ENCODE assay signal across 7 mouse cellular contexts in the genomic region with DNA sequence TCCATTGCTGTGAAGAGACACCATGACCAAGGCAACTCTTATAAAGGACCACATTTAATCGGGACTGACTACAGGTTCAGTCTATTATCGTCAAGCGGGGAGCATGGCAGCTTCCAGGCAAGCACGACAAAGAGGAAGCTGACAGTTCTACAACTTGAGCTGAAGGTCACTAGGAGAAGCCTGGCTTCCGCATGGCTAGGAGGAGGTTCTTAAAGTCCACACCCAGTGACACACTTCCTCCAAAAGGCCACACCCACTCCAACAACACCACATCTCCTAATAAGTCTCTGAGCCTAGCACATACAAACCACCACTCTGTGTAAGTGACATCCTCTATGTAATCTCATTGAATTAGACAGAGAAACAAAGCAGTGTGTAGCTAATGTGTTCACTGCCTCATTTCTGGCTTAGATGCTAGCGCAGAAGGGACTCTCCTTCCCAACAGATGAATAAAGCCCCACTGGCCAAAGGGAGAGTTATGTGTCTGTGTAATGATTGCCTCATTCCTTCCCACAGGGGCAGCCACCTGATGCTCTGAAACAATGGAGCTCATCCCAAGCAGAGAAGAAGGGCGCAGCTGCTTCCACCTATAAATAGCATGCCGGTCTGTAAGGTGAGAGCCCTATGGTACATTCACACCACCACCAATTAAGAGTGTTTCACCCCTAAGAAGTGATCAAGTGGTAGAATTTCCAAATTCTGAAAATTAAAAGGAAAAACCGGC. TPM values are rescaled to one million over a fixed set of nuclear protein-coding genes. Genes with fewer than 3 reads are reported as not detected.
A peak's percentile ranks its signal among the peaks of the same experiment; 100 is the strongest.
DNase-seq lines count a peak whose midpoint lies in the region; ATAC-seq and TF ChIP-seq lines count a peak whose summit lies in the region.

No protein-coding gene starts in this region.

- peak; percentile 90 for DNase-seq in CD4-positive helper T cell, adult 2 months (ENCODE audit: low read depth, low spot score)
- DNase-seq in MEL (ENCODE audit: low read depth, low spot score), result peak; percentile 96
- peak; percentile 33 for DNase-seq in heart, postnatal 4 days
- DNase-seq in embryo, embryonic 9.5 days (ENCODE audit: extremely low spot score), result no peak
- DNase-seq in cerebellum, adult 11-12 months, result no peak

- peak; percentile 96 for ATAC-seq in monocyte, adult 5-6 weeks (replicated peaks; ENCODE audit: insufficient number of reproducible peaks, low FRiP score, low TSS enrichment, poor library complexity, severe bottlenecking)
- ATAC-seq in cerebellum, adult (ENCODE audit: insufficient number of reproducible peaks, low FRiP score, low TSS enrichment), result no peak

- TF ChIP-seq CTCF in MEL (IDR thresholded peaks at IDR 0.05 in 2 of 3, conservative IDR thresholded peaks at IDR 0.05 in 1 of 3; ENCODE audit: control insufficient read depth in 1 of 3, insufficient read depth in 1 of 3, low read depth in 2 of 3, low read length in 3 of 3, poor library complexity in 1 of 3, severe bottlenecking in 1 of 3), result no peak

- peak in 1 of 2 experiments; percentile 83; a peak in 2 of 4 replicates for TF ChIP-seq POLR2A in MEL (IDR thresholded peaks at IDR 0.05; ENCODE audit: control insufficient read depth in 1 of 2, insufficient read depth in 1 of 2, low read depth in 1 of 2, low read length in 2 of 2, poor library complexity in 1 of 2)

- TF ChIP-seq RAD21 in MEL (IDR thresholded peaks at IDR 0.05; ENCODE audit: low read depth, low read length), result no peak

- H3K9ac ChIP-seq in MEL (ENCODE audit: control insufficient read depth, low read depth, low read length, poor library complexity, severe bottlenecking), result peak overlapping the region; percentile 67

- H3K9me3 ChIP-seq in MEL (replicated peaks; ENCODE audit: insufficient read depth, low read length), result no peaks in the 10 kb centered on the region

- H3K36me3 ChIP-seq in MEL (ENCODE audit: control insufficient read depth in 1 of 2, insufficient read depth in 2 of 2, low read length in 2 of 2), result peaks cover 0 to 36% of the 10 kb centered on the region in 2 experiments; a peak in 2 of 4 replicates

- peaks cover 22 to 31% of the 10 kb centered on the region in 2 experiments for H3K4me1 ChIP-seq in MEL (ENCODE audit: control insufficient read depth in 1 of 2, insufficient read depth in 2 of 2, low read length in 2 of 2)

- H3K4me3 ChIP-seq in MEL (ENCODE audit: control insufficient read depth in 1 of 2, insufficient read depth in 1 of 2, low read depth in 2 of 2, low read length in 2 of 2), result peak overlapping the region; percentile 21 to 41

- peak overlapping the region; percentile 89 for H3K27ac ChIP-seq in MEL (ENCODE audit: control insufficient read depth, low read depth, low read length)

- no peaks in the 10 kb centered on the region for H3K27me3 ChIP-seq in MEL (ENCODE audit: control insufficient read depth in 1 of 2, insufficient read depth in 2 of 2, low read length in 2 of 2)

- peak; percentile 33 to 45; a peak in 2 of 4 replicates for TF ChIP-seq EP300 in MEL (IDR thresholded peaks at IDR 0.05; ENCODE audit: low read depth in 1 of 2, low read length in 2 of 2)

- peaks cover 2% of the 10 kb centered on the region; the same call in 1 of the 2 replicates for H3K79me2 ChIP-seq in MEL (ENCODE audit: control insufficient read depth, insufficient read depth, low read length, poor library complexity)

TF ChIP-seq in MEL, 35 proteins besides CTCF, POLR2A, EP300 and RAD21:
- no peak for TF ChIP-seq ZNF384 (IDR thresholded peaks at IDR 0.05; ENCODE audit: low read depth, low read length)
- no peak for TF ChIP-seq JUND (IDR thresholded peaks at IDR 0.05; ENCODE audit: low read depth, low read length)
- TF ChIP-seq MAX (IDR thresholded peaks at IDR 0.05; ENCODE audit: low read length), result peak; percentile 77
- TF ChIP-seq NRF1 (IDR thresholded peaks at IDR 0.05; ENCODE audit: insufficient read depth, low read depth, low read length, poor library complexity, severe bottlenecking), result no peak
- no peak for TF ChIP-seq SMC3 (IDR thresholded peaks at IDR 0.05; ENCODE audit: low read depth, low read length)
- TF ChIP-seq TAL1 (IDR thresholded peaks at IDR 0.05; ENCODE audit: low read length), result no peak
- TF ChIP-seq ETS1 (IDR thresholded peaks at IDR 0.05; ENCODE audit: low read depth, low read length), result peak; percentile 52; the same call in 1 of the 2 replicates
- peak; percentile 39; the same call in 1 of the 2 replicates for TF ChIP-seq POLR2AphosphoS2 (IDR thresholded peaks at IDR 0.05; ENCODE audit: low read length)
- peak; percentile 67 for TF ChIP-seq NELFE (IDR thresholded peaks at IDR 0.05; ENCODE audit: low read depth, low read length)
- no peak for TF ChIP-seq CHD2 (IDR thresholded peaks at IDR 0.05; ENCODE audit: low read length)
- TF ChIP-seq GATA1 (IDR thresholded peaks at IDR 0.05; ENCODE audit: low read depth, low read length), result 0 out of 2 replicates have a peak, but pooled peaks have one; percentile 1
- TF ChIP-seq MEF2A (IDR thresholded peaks at IDR 0.05; ENCODE audit: extremely low read depth, insufficient replicate concordance, low read depth, low read length, poor library complexity, severe bottlenecking), result no peak
- peak; percentile 37; the same call in 1 of the 2 replicates for TF ChIP-seq TCF12 (IDR thresholded peaks at IDR 0.05; ENCODE audit: low read depth, low read length)
- peak; percentile 91 for TF ChIP-seq MYC (IDR thresholded peaks at IDR 0.05; ENCODE audit: low read depth, low read length)
- TF ChIP-seq MXI1 (IDR thresholded peaks at IDR 0.05; ENCODE audit: low read depth, low read length), result peak; percentile 86
- peak; percentile 88 for TF ChIP-seq ELF1 (IDR thresholded peaks at IDR 0.05; ENCODE audit: low read depth, low read length)
- no peak for TF ChIP-seq MAZ (IDR thresholded peaks at IDR 0.05; ENCODE audit: low read depth, low read length)
- TF ChIP-seq MAFK (IDR thresholded peaks at IDR 0.05; ENCODE audit: borderline replicate concordance, low read depth, low read length), result no peak
- TF ChIP-seq TBP (IDR thresholded peaks at IDR 0.05; ENCODE audit: low read depth, low read length), result peak; percentile 92
- TF ChIP-seq ZC3H11A (IDR thresholded peaks at IDR 0.05; ENCODE audit: low read depth, low read length), result no peak
- TF ChIP-seq E2F4 (IDR thresholded peaks at IDR 0.05; ENCODE audit: borderline replicate concordance, low read depth, low read length), result no peak
- peak; percentile 71 for TF ChIP-seq HCFC1 (IDR thresholded peaks at IDR 0.05; ENCODE audit: low read depth, low read length)
- TF ChIP-seq USF2 (IDR thresholded peaks at IDR 0.05; ENCODE audit: borderline replicate concordance in 1 of 2, insufficient read depth in 1 of 2, low read depth in 1 of 2, low read length in 2 of 2), result no peak
- TF ChIP-seq MYB (IDR thresholded peaks at IDR 0.05; ENCODE audit: low read depth, low read length), result no peak
- TF ChIP-seq KAT2A (conservative IDR thresholded peaks at IDR 0.05; ENCODE audit: low read depth, low read length), result no peak
- TF ChIP-seq ZKSCAN1 (IDR thresholded peaks at IDR 0.05; ENCODE audit: low read depth, low read length), result no peak
- TF ChIP-seq BHLHE40 (IDR thresholded peaks at IDR 0.05; ENCODE audit: borderline replicate concordance, low read depth, low read length), result 0 out of 2 replicates have a peak, but pooled peaks have one; percentile 28
- no peak for TF ChIP-seq UBTF (IDR thresholded peaks at IDR 0.05; ENCODE audit: borderline replicate concordance, insufficient read depth, low read depth, low read length)
- no peak for TF ChIP-seq GABPA (IDR thresholded peaks at IDR 0.05; ENCODE audit: low read depth, low read length)
- no peak for TF ChIP-seq ZMIZ1 (IDR thresholded peaks at IDR 0.05; ENCODE audit: low read depth, low read length)
- no peak; the same call in 1 of the 2 replicates for TF ChIP-seq POLR2AphosphoS5 (IDR thresholded peaks at IDR 0.05; ENCODE audit: borderline replicate concordance, low read depth, low read length)
- peak; percentile 69 for TF ChIP-seq SIN3A (IDR thresholded peaks at IDR 0.05; ENCODE audit: low read length)
- no peak for TF ChIP-seq USF1 (IDR thresholded peaks at IDR 0.05; ENCODE audit: low read depth, low read length)
- TF ChIP-seq RCOR1 (IDR thresholded peaks at IDR 0.05; ENCODE audit: low read depth, low read length), result no peak

RNA-seq across cellular contexts. Expression of gene Rapgef2, which starts 48.5 kb away (rescaled TPM):
- total RNA-seq in MEL (2012; rRNA removed), result 4.2 and 4.3 TPM in 2 replicates
- polyA plus RNA-seq in MEL (2012; ENCODE audit: insufficient read depth in 1 of 2, insufficient read length in 2 of 2, low read depth in 1 of 2, low replicate concordance in 2 of 2, missing spikeins in 1 of 2), result 1 to 10 TPM in 1 of 2 experiments, not detected in 1; 4.6 TPM
- 10 to 100 TPM; 37.0 to 40.6 TPM for total RNA-seq in heart, postnatal 4 days (2021)
- total RNA-seq in monocyte, adult 5-6 weeks (2017), result 28.9 to 48.8 TPM (median 34.6 TPM) in 3 replicates

Comparison
In these comparisons a context has a peak if more than half of its experiments do, and no peak if none do; other contexts are left out.
1. DNase-seq: peak in CD4-positive helper T cell, adult 2 months (single experiment), MEL (single experiment) and heart, postnatal 4 days (single experiment); none in embryo, embryonic 9.5 days (single experiment) and cerebellum, adult 11-12 months (single experiment).